Mouse (Mus musculus): ENCODE results near the gene Zcchc12.

DNA sequence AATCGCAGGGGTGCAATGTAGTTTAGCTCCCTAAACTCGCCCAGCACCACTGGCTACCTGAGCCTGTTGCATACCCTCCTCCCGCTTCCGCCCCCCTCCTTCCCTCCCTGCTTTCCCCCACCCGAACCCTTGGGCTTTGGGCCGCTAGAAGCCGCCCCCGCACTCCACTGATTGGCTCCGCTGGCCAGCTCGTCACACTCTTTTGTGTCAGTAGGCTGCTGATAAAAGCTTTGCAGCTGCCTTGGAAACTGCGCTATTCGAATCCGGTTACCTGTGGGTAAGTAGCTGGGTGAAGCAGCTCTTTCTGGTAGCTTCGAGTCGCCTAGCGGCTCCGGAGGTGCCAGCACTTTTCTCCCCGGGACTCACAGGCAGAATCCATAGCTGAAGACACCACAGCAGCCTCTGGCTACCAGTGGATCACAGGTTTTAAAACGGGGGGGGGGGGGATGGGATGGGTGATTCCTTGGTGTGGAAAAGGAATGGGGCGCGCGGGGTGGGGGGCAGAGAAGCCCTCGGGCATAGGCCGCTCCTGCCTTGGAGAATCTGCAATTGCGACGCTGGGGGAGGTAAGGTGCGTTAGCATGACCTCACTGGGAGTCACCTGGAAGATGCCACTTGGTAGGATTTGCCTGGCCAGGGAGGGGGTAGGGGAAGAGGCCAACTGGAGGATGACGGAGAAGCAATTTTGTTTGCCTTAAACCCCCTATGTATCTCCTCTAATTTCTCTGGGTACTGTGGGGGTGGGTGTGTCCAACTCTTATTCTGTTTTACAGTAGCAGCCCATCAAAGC is at the start of gene Zcchc12:
- TF ChIP-seq GATA1 (IDR thresholded peaks at IDR 0.05; ENCODE audit: low read length) (no peak), TAL1 (IDR thresholded peaks at IDR 0.05; ENCODE audit: low read length) (no peak)

Measured in erythroblast, embryonic 14.5 days (primary cell).